Mouse (Mus musculus) kidney, postnatal 10 days (tissue): ENCODE measurements around the gene Tas2r108.
A peak's percentile ranks its signal among the peaks of the same experiment; 100 is the strongest.

Experiments used
- DNase-seq: peaks from one replicate; pipeline ENCODE4 v3.0.0; 2021; ENCODE audit warnings: mixed read lengths

The Tas2r108 gene

DNA sequence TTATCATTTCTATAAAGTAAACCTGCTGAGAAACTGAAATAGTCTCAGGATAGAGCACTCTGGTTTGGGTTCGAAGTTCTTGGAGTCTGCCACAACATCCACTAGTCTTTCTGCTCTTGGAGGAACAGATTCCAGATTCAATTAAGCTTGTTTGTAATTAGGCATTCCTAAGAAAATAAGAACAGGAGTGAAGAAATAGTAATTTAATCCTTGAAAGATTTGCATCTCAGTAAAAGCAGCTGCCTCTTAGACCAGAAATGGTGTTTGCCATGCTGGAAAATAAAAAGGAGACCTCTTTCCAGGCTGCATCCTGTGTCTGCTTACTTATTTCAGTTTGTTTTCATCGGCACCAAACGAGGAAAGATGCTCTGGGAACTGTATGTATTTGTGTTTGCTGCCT, at the start of gene Tas2r108:
Gene Tas2r108, plus strand, starts transcription at position 301 of the 400 bp plus-strand sequence.
- DNase-seq, result no peak

DNA sequence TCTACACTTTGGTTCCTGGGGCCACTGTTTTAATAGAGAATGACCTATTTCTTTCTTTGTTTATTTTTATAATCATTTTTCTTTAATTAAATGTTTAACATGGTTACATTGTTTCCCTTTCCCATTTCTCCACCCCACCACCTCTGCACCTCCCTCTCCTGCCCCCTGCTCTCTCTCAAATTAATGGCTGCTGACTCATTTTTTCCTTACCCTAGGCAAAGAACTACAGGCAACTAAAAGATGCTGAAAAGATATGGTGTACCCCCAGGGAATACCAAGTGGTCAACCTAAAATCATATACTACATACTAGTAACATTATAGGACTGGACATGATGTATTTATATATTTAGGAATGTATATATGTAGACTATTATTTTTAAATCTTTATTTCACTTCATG, 44.7 kb upstream of the Tas2r108 start:
- no peak for DNase-seq

GRCm38 (mm10) chr6:40454436-40455041, 38.8 kb upstream of the Tas2r108 start:
- DNase-seq, result no peak

DNA sequence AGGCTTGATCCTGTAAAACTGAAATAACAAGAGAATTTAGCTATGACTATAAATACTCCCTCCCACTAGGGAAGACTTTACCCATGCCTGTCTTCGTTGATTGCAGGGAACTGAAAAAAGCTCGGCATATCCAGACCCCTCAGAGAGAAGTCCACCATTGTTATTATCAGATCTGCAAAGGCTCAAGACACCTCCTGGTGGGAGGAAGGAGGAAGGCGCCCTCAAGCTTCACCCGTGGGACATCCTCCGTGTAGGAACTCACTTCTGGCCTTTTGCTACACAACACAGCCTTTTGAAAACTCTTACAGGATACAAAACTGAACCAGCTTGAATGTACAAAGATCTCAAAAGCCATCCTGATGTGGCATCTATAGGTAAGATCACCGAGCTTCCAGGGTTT, 27.6 kb upstream of the Tas2r108 start:
- DNase-seq, result peak; percentile 17

GRCm38 (mm10) chr6:40470916-40471719, 22.2 kb upstream of the Tas2r108 start, which contains the start of gene Ssbp1:
Gene Ssbp1, plus strand, starts transcription at chr6:40471352.
- DNase-seq, result peak; percentile 95

DNA sequence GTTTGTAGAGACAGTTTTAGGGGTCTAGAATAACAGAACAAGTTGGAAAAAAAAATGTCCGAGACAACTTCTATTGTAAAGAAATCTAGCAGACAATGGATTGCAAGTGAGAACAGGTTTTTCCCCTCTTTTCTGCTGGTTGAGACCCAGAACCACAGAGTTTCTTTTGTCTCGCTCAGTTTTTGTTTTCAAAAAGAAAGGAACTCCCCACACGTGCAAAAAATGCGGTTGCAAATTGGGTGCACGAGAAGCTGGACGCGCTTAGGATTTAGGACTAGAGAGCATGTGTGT, 21.7 kb upstream of the Tas2r108 start:
- no peak for DNase-seq

DNA sequence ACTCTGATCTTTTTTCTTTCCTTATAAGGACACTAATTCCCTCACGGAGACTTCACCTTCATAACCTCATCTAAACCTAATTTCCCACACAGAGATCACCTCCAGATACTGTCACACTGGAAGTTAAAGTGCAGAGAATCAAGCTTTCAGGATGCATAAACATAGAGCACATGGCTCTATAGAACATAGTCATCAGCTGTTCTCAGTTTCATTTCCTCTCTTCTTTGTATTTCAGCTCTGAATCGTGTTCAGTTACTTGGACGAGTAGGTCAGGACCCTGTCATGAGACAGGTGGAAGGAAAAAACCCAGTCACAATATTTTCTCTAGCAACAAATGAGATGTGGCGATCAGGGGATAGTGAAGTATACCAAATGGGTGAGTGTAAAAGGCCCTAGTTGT, 17.2 kb upstream of the Tas2r108 start:
- no peak for DNase-seq

GRCm38 (mm10) chr6:40479705-40480104, 13.6 kb upstream of the Tas2r108 start:
- DNase-seq, result no peak

DNA sequence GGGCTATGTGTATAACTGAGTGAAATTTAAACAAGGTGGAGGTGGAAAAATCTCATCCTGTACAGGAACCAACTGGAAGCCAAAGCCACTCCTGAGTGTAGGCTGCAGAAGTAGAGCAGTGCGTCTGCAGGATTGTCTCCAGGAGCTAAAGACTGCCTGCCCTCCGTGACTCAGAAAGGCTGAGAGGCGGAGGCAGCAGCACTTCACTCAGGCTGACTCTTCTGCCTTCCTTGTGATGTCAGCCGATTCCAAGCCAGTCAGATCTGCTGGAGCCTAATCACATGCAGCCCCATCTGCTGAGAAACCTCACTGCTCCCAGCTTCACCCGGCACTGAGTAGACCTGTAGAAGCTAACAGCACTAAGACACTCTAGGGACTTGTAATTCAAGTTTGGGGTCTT, 11.0 kb upstream of the Tas2r108 start:
- no peak for DNase-seq

GRCm38 (mm10) chr6:40490933-40491332, 2.4 kb upstream of the Tas2r108 start, which contains the start of gene Tas2r137:
Gene Tas2r137, plus strand, starts transcription at chr6:40491233.
- no peak for DNase-seq

GRCm38 (mm10) chr6:40519408-40519807, 26.1 kb downstream of the Tas2r108 start, which contains the start of gene Prss37:
Gene Prss37, minus strand, starts transcription at chr6:40519508.
- no peak for DNase-seq
